Mouse (Mus musculus) bone marrow macrophage, adult 2 months (primary cell): ENCODE results near the gene Gm20388. TPM values are rescaled to one million over a fixed set of nuclear protein-coding genes. Genes with fewer than 3 reads are reported as not detected.

Source experiments
- H3K27ac ChIP-seq: 2 replicates; pipeline ENCODE4 v1.5.1; 2012; ENCODE audit warnings: low read depth, low read length; ENCODE audit not compliant: insufficient read depth
- H3K4me1 ChIP-seq: 2 replicates; pipeline ENCODE4 v1.6.1; 2012; ENCODE audit warnings: low read length; ENCODE audit not compliant: control insufficient read depth, insufficient read depth
- H3K4me3 ChIP-seq: 2 replicates; pipeline ENCODE4 v1.5.1; 2012; ENCODE audit warnings: mild to moderate bottlenecking, low read length, moderate library complexity; ENCODE audit not compliant: insufficient read depth
- CTCF ChIP-seq: IDR thresholded peaks from 2 replicates; pipeline ENCODE4 v1.5.1; 2012; ENCODE audit warnings: low read depth, mild to moderate bottlenecking, low read length, moderate library complexity
- POLR2A ChIP-seq: IDR thresholded peaks from 2 replicates; pipeline ENCODE4 v1.6.1; 2012; ENCODE audit warnings: mild to moderate bottlenecking, low read depth, low read length, borderline replicate concordance
- polyA plus RNA-seq: library from polyadenylated mRNA; stranded (reverse); fragments of >200 nt; gene quantifications from 2 replicates; pipeline ENCODE4 v1.2.4, GENCODE M21; 2012; ENCODE audit not compliant: missing spikeins, insufficient read depth, insufficient read length

The Gm20388 gene
- polyA plus RNA-seq, 1 experiment: 32.7 TPM

- TF ChIP-seq POLR2A: no peak
- TF ChIP-seq CTCF: no peak
- no peak overlapping the region for H3K27ac ChIP-seq
- no peak overlapping the region for H3K4me3 ChIP-seq
- no peaks in the 10 kb centered on the region for H3K4me1 ChIP-seq
These were observed 1037.5 kb downstream of the Gm20388 start for GRCm38 (mm10) chr8:120948050-120948595.

- no peak overlapping the region for H3K4me3 ChIP-seq
- no peaks in the 10 kb centered on the region for H3K4me1 ChIP-seq
- TF ChIP-seq POLR2A (no peak), CTCF (no peak)
- no peak overlapping the region for H3K27ac ChIP-seq
These were observed 1038.2 kb downstream of the Gm20388 start for GRCm38 (mm10) chr8:120948620-120949491.

DNA sequence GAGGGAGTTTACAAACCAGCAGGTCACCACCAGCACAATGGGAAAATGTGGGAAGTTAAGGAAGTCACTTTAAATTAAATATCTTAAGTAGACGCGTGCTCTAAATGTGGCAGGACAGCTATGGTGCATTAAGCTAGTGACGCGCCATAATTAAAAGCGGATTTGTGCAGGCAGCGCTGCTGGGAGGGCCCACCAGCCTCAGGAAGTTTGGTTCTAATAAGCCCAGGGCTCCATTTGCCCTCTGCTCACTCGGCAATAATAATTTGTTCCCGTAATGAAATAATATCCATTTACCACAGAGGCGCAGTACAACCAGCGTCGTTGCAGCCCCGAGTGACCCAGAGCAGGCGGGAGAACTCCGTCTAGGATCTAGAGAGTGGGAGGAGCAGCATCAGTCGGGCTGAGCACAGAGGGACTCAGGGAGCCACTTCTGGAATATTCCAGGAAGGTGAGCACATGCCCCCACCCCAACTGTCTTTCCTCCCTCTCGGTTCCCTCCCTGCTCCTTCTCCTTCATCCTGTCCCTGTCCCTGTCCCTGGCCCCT lies 1040.1 kb downstream of the Gm20388 start:
- H3K27ac ChIP-seq: no peak overlapping the region
- no peak for TF ChIP-seq CTCF
- no peak for TF ChIP-seq POLR2A
- no peak overlapping the region for H3K4me3 ChIP-seq
- no peaks in the 10 kb centered on the region for H3K4me1 ChIP-seq

DNA sequence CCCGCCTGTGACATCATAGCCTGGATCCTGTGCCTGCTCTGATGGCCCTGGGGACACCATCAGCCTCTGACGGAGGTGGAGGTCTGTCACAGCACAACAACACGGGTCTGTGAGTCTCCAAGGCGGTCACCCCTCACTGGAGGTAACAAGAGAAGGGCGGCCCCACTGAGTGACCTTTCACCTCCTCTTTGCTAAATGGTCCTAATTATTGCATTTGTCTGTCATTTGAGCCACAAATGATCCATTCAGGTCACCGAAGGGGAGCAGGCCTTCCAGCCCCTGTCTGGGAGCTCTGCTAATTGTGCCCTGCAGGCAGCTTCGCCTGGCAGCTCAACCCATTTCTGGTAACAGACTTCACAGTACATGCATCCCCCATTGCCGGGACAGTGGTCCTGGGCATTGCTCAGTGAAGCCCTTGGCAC lies 1048.8 kb downstream of the Gm20388 start:
- Histone ChIP-seq H3K4me1 (no peaks in the 10 kb centered on the region), H3K4me3 (no peak overlapping the region), H3K27ac (no peak overlapping the region)
- no peak for TF ChIP-seq POLR2A
- TF ChIP-seq CTCF: no peak

- Histone ChIP-seq H3K4me3 (no peak overlapping the region), H3K27ac (no peak overlapping the region), H3K4me1 (no peaks in the 10 kb centered on the region)
- TF ChIP-seq POLR2A (no peak), CTCF (no peak)
These were observed 1052.2 kb downstream of the Gm20388 start for GRCm38 (mm10) chr8:120962606-120963380.

- Histone ChIP-seq H3K4me3 (no peak overlapping the region), H3K27ac (no peak overlapping the region), H3K4me1 (no peaks in the 10 kb centered on the region)
- no peak for TF ChIP-seq CTCF
- TF ChIP-seq POLR2A: no peak
These were observed 1055.9 kb downstream of the Gm20388 start for GRCm38 (mm10) chr8:120966557-120966956.

GRCm38 (mm10) chr8:120968308-120968707 lies 1057.7 kb downstream of the Gm20388 start:
- no peak overlapping the region for H3K4me3 ChIP-seq
- no peak for TF ChIP-seq CTCF
- TF ChIP-seq POLR2A: no peak
- no peaks in the 10 kb centered on the region for H3K4me1 ChIP-seq
- H3K27ac ChIP-seq: no peak overlapping the region

GRCm38 (mm10) chr8:120970346-120970745 lies 1059.7 kb downstream of the Gm20388 start:
- H3K4me3 ChIP-seq: no peak overlapping the region
- H3K27ac ChIP-seq: no peak overlapping the region
- TF ChIP-seq POLR2A (no peak), CTCF (peak; percentile 36; the same call in 1 of the 2 replicates)
- no peaks in the 10 kb centered on the region for H3K4me1 ChIP-seq

- no peaks in the 10 kb centered on the region for H3K4me1 ChIP-seq
- no peak overlapping the region for H3K27ac ChIP-seq
These were observed 1061.2 kb downstream of the Gm20388 start for GRCm38 (mm10) chr8:120971691-120972469.

More at GRCm38 (mm10) chr8:120971691-120972469, 1061.2 kb downstream of the Gm20388 start:
- TF ChIP-seq CTCF (no peak), POLR2A (no peak)
- no peak overlapping the region for H3K4me3 ChIP-seq
